Mouse (Mus musculus): Measurements from ENCODE around the gene Ldb2. TPM values are rescaled to one million over a fixed set of nuclear protein-coding genes. Genes with fewer than 3 reads are reported as not detected.
A peak's percentile ranks its signal among the peaks of the same experiment; 100 is the strongest.

Ldb2 gene
- total RNA-seq, 2 experiments from 2014 or later: 20.1 to 32.7 TPM

GRCm38 (mm10) chr5:44645952-44646841, 153.3 kb downstream of the Ldb2 start:
- no peak for DNase-seq

GRCm38 (mm10) chr5:44643079-44643478, 156.4 kb downstream of the Ldb2 start:
- no peak for DNase-seq

GRCm38 (mm10) chr5:44641060-44641459, 158.4 kb downstream of the Ldb2 start:
- DNase-seq: no peak

GRCm38 (mm10) chr5:44635546-44635945, 163.9 kb downstream of the Ldb2 start:
- DNase-seq: no peak

- no peak for DNase-seq
These were observed 170.3 kb downstream of the Ldb2 start for GRCm38 (mm10) chr5:44629034-44629625.

GRCm38 (mm10) chr5:44627487-44627886, 172.0 kb downstream of the Ldb2 start:
- DNase-seq: no peak

GRCm38 (mm10) chr5:44626885-44627284, 172.6 kb downstream of the Ldb2 start:
- DNase-seq: no peak

- peak; percentile 22 to 67 for DNase-seq
These were observed 173.4 kb downstream of the Ldb2 start for GRCm38 (mm10) chr5:44626114-44626513.

- no peak for DNase-seq
These were observed 183.8 kb downstream of the Ldb2 start for GRCm38 (mm10) chr5:44615677-44616076.

GRCm38 (mm10) chr5:44608901-44609300, 190.6 kb downstream of the Ldb2 start:
- DNase-seq: no peak

GRCm38 (mm10) chr5:44601340-44601739, 198.1 kb downstream of the Ldb2 start:
- no peak for DNase-seq

- peak; percentile 18 to 24 for DNase-seq
These were observed 205.8 kb downstream of the Ldb2 start for GRCm38 (mm10) chr5:44593522-44594218.

GRCm38 (mm10) chr5:44590750-44591149, 208.7 kb downstream of the Ldb2 start:
- no peak for DNase-seq

GRCm38 (mm10) chr5:44589318-44589717, 210.2 kb downstream of the Ldb2 start:
- DNase-seq: no peak

- DNase-seq: no peak
These were observed 212.9 kb downstream of the Ldb2 start for GRCm38 (mm10) chr5:44586571-44586970.

- DNase-seq: no peak
These were observed 219.5 kb downstream of the Ldb2 start for GRCm38 (mm10) chr5:44579899-44580459.

- DNase-seq: no peak
These were observed 222.7 kb downstream of the Ldb2 start for GRCm38 (mm10) chr5:44576682-44577349.

GRCm38 (mm10) chr5:44574681-44575080, 224.8 kb downstream of the Ldb2 start:
- DNase-seq: no peak

- no peak for DNase-seq
These were observed 245.6 kb downstream of the Ldb2 start for GRCm38 (mm10) chr5:44553765-44554352.

GRCm38 (mm10) chr5:44553155-44553554, 246.3 kb downstream of the Ldb2 start:
- no peak for DNase-seq

- DNase-seq: peak; percentile 79 to 83
These were observed 247.4 kb downstream of the Ldb2 start for GRCm38 (mm10) chr5:44552121-44552520.

- no peak for DNase-seq
These were observed 251.0 kb downstream of the Ldb2 start for GRCm38 (mm10) chr5:44548468-44548867.
